In genomic region chr10:120064424-120064823, GRCm38 (mm10) we compare ENCODE assay signal across 9 mouse cellular contexts. TPM values are rescaled to one million over a fixed set of nuclear protein-coding genes. Genes with fewer than 3 reads are reported as not detected.
DNase-seq lines count a peak whose midpoint lies in the region; ATAC-seq and TF ChIP-seq lines count a peak whose summit lies in the region.
"Had no signal": no experiment of that assay in that cellular context is flagged by ENCODE, and none has a peak within 500 bp of the region (broad histone marks: within the 10 kb centered on the region; RNA-seq: fewer than 3 reads in every experiment).

No protein-coding gene starts in this region.

- no peak overlapping the region for H3K4me2 ChIP-seq in intestine, embryonic 14.5 days (ENCODE audit: low read length)
- H3K4me2 ChIP-seq in intestine, embryonic 16.5 days (ENCODE audit: low read depth, low read length) = no peak overlapping the region
- H3K4me2 ChIP-seq in midbrain, embryonic 16.5 days (ENCODE audit: low read length) = no peak overlapping the region
- H3K4me2 ChIP-seq: neural tube, embryonic 13.5 days had no signal

- ATAC-seq in intestine, embryonic 14.5 days (replicated peaks; ENCODE audit: low FRiP score, low TSS enrichment, low read depth) = no peak
- ATAC-seq in intestine, embryonic 16.5 days = no peak
- ATAC-seq in midbrain, embryonic 16.5 days = no peak

- no peaks in the 10 kb centered on the region for H3K27me3 ChIP-seq in intestine, embryonic 14.5 days (replicated peaks; ENCODE audit: control insufficient read depth, insufficient read depth, low read length)
- H3K27me3 ChIP-seq in intestine, embryonic 16.5 days (replicated peaks; ENCODE audit: control insufficient read depth, insufficient read depth, low read length) = no peaks in the 10 kb centered on the region
- no peaks in the 10 kb centered on the region for H3K27me3 ChIP-seq in ES-Bruce4 (ENCODE audit: control insufficient read depth, insufficient read depth, low read length, poor library complexity, severe bottlenecking)
- H3K27me3 ChIP-seq in midbrain, embryonic 16.5 days (ENCODE audit: control insufficient read depth, insufficient read depth, low read depth, low read length) = no peaks in the 10 kb centered on the region
- H3K27me3 ChIP-seq: neural tube, embryonic 13.5 days had no signal

- H3K9me3 ChIP-seq in intestine, embryonic 14.5 days (ENCODE audit: control insufficient read depth, low read length) = no peaks in the 10 kb centered on the region
- 0 out of 2 replicates have a peak, but pooled peaks cover 4% of the 10 kb centered on the region for H3K9me3 ChIP-seq in intestine, embryonic 16.5 days (ENCODE audit: control insufficient read depth, low read length)
- H3K9me3 ChIP-seq in ES-Bruce4 (replicated peaks; ENCODE audit: control insufficient read depth, insufficient read depth, low read length, poor library complexity, severe bottlenecking) = no peaks in the 10 kb centered on the region
- H3K9me3 ChIP-seq in midbrain, embryonic 16.5 days (replicated peaks; ENCODE audit: control insufficient read depth, low read length, poor library complexity, severe bottlenecking) = no peaks in the 10 kb centered on the region
- H3K9me3 ChIP-seq: neural tube, embryonic 13.5 days had no signal

- no peak overlapping the region for H3K27ac ChIP-seq in intestine, embryonic 14.5 days (ENCODE audit: low read depth)
- no peak overlapping the region for H3K27ac ChIP-seq in intestine, embryonic 16.5 days (ENCODE audit: low read length)
- no peak overlapping the region for H3K27ac ChIP-seq in ES-Bruce4 (ENCODE audit: insufficient read depth, low read length)
- H3K27ac ChIP-seq in midbrain, embryonic 16.5 days (ENCODE audit: low read length) = peak overlapping the region; percentile 17; the same call in 1 of the 2 replicates
- H3K27ac ChIP-seq: neural tube, embryonic 13.5 days had no signal

- H3K4me3 ChIP-seq in intestine, embryonic 14.5 days (ENCODE audit: low read depth, low read length) = no peak overlapping the region
- no peak overlapping the region for H3K4me3 ChIP-seq in intestine, embryonic 16.5 days (ENCODE audit: low read length)
- H3K4me3 ChIP-seq in ES-Bruce4 (ENCODE audit: low read depth, low read length) = no peak overlapping the region
- H3K4me3 ChIP-seq in midbrain, embryonic 16.5 days (ENCODE audit: low read depth, low read length) = no peak overlapping the region
- H3K4me3 ChIP-seq: neural tube, embryonic 13.5 days had no signal

- TF ChIP-seq POLR2A in ES-Bruce4 (IDR thresholded peaks at IDR 0.05; ENCODE audit: insufficient read depth, low read length) = no peak
- TF ChIP-seq POLR2A in brain, embryonic 14.5 days (IDR thresholded peaks at IDR 0.05; ENCODE audit: borderline replicate concordance, extremely low read depth, insufficient read depth, insufficient read length, poor library complexity, severe bottlenecking) = no peak

- peak; percentile 38 for TF ChIP-seq CTCF in ES-Bruce4 (IDR thresholded peaks at IDR 0.05; ENCODE audit: low read depth, low read length)
- peak; percentile 84 for TF ChIP-seq CTCF in brain, embryonic 14.5 days (IDR thresholded peaks at IDR 0.05; ENCODE audit: borderline replicate concordance, extremely low read depth, insufficient read depth, insufficient read length)

- no peaks in the 10 kb centered on the region for H3K4me1 ChIP-seq in intestine, embryonic 14.5 days (replicated peaks; ENCODE audit: control insufficient read depth, insufficient read depth, low read length)
- no peaks in the 10 kb centered on the region for H3K4me1 ChIP-seq in intestine, embryonic 16.5 days (ENCODE audit: control insufficient read depth, insufficient read depth, low read length)
- H3K4me1 ChIP-seq in ES-Bruce4 (ENCODE audit: control insufficient read depth, insufficient read depth, low read length) = no peaks in the 10 kb centered on the region
- no peaks in the 10 kb centered on the region for H3K4me1 ChIP-seq in midbrain, embryonic 16.5 days (ENCODE audit: control insufficient read depth, insufficient read depth, low read length)
- H3K4me1 ChIP-seq: neural tube, embryonic 13.5 days had no signal

- H3K9ac ChIP-seq in intestine, embryonic 14.5 days (ENCODE audit: low read length) = no peak overlapping the region
- H3K9ac ChIP-seq in intestine, embryonic 16.5 days (ENCODE audit: low read depth, low read length) = no peak overlapping the region
- H3K9ac ChIP-seq in ES-Bruce4 (ENCODE audit: low read depth, poor library complexity, severe bottlenecking) = no peak overlapping the region
- no peak overlapping the region for H3K9ac ChIP-seq in midbrain, embryonic 16.5 days (ENCODE audit: low read depth, low read length)
- H3K9ac ChIP-seq: neural tube, embryonic 13.5 days had no signal

- peak; percentile 73 for DNase-seq in intestine, embryonic 14.5 days (ENCODE audit: low spot score)
- DNase-seq in brain, embryonic 14.5 days (ENCODE audit: low read depth) = peak; percentile 70
- DNase-seq in frontal cortex, postnatal 36 days (ENCODE audit: low spot score in 2 of 2) = peak; percentile 25 to 51
- DNase-seq in left cerebral cortex, adult 11 months (ENCODE audit: low spot score) = peak; percentile 14
- DNase-seq in testis, postnatal 10 days (ENCODE audit: low spot score) = peak; percentile 75

- no peaks in the 10 kb centered on the region for H3K36me3 ChIP-seq in intestine, embryonic 14.5 days (ENCODE audit: control insufficient read depth, insufficient read depth, low read length)
- H3K36me3 ChIP-seq in intestine, embryonic 16.5 days (ENCODE audit: control insufficient read depth, insufficient read depth, low read length) = no peaks in the 10 kb centered on the region
- H3K36me3 ChIP-seq in ES-Bruce4 (ENCODE audit: control insufficient read depth, insufficient read depth, low read length, poor library complexity, severe bottlenecking) = no peaks in the 10 kb centered on the region
- peaks cover 3% of the 10 kb centered on the region; the same call in 1 of the 2 replicates for H3K36me3 ChIP-seq in midbrain, embryonic 16.5 days (ENCODE audit: control insufficient read depth, insufficient read depth, low read length)

- TF ChIP-seq EP300 in ES-Bruce4 (IDR thresholded peaks at IDR 0.05; ENCODE audit: insufficient read depth, low read depth, low read length) = no peak

- 24% methylated on average over 5 of the region's 5 CpGs for WGBS in intestine, embryonic 14.5 days
- 29% methylated on average over 5 of the region's 5 CpGs for WGBS in intestine, embryonic 16.5 days
- WGBS in midbrain, embryonic 16.5 days = 27% methylated on average over 5 of the region's 5 CpGs

RNA-seq across cellular contexts. Expression of gene Helb, which starts 48.4 kb away (rescaled TPM):
- 4.1 and 4.8 TPM in 2 replicates for polyA plus RNA-seq in intestine, embryonic 14.5 days (2014; fragmentation: Nextera tagmentation; extraction: Ambion mirVana)
- 4.1 and 4.2 TPM in 2 replicates for polyA plus RNA-seq in intestine, embryonic 16.5 days (2015; fragmentation: Nextera tagmentation; extraction: Ambion mirVana)
- polyA plus RNA-seq in ES-Bruce4 (2011; ENCODE audit: insufficient read depth, insufficient read length, low read depth, missing spikeins) = 30.4 and 30.9 TPM in 2 replicates
- polyA plus RNA-seq in brain, embryonic 14.5 days (2012; rRNA removed) = 3.6 and 4.7 TPM in 2 replicates
- 1.5 and 1.9 TPM in 2 replicates for polyA plus RNA-seq in midbrain, embryonic 16.5 days (2015; fragmentation: Nextera tagmentation; extraction: Ambion mirVana)

Comparison
In these comparisons a context has a peak if more than half of its experiments do, and no peak if none do; other contexts are left out.
1. DNase-seq: peak in every context shown above with its lines; median percentile 75 in testis, postnatal 10 days; 73 in intestine, embryonic 14.5 days; 70 in brain, embryonic 14.5 days; 38 in frontal cortex, postnatal 36 days; 14 in left cerebral cortex, adult 11 months.